Mouse (Mus musculus) cerebellum, adult 2 months (tissue): ENCODE results near the gene Dpf1.

ENCODE experiments used
- CTCF ChIP-seq: fragments of 200-500 bp; IDR thresholded peaks from 2 replicates; pipeline ENCODE4 v1.5.1; 2011; ENCODE audit warnings: low read depth, mild to moderate bottlenecking, control low read depth, low read length, moderate library complexity, borderline replicate concordance; ENCODE audit not compliant: insufficient read depth
- POLR2A ChIP-seq: fragments of 200-500 bp; IDR thresholded peaks from 2 replicates; pipeline ENCODE4 v1.6.1; 2011; ENCODE audit warnings: low read length, control low read depth, borderline replicate concordance; ENCODE audit not compliant: insufficient read depth

- no peak for TF ChIP-seq POLR2A
- TF ChIP-seq CTCF, result no peak
These were observed 9.3 kb downstream of the Dpf1 start for GRCm38 (mm10) chr7:29313051-29313450.
